Mouse (Mus musculus) heart, postnatal 0 days (tissue): ENCODE data around the gene Pkig. TPM values are rescaled to one million over a fixed set of nuclear protein-coding genes. Genes with fewer than 3 reads are reported as not detected.

Experiments
- ATAC-seq: fragments of 200-750 bp; cut with Nextera tagmentation; 2 replicates; pipeline ENCODE4 v1.8.0; 2017; ENCODE audit warnings: low read depth, moderate number of reproducible peaks, moderate library complexity; ENCODE audit not compliant: insufficient read depth
- DNase-seq: peaks from one replicate; pipeline ENCODE4 v3.0.0-alpha.2; 2016; ENCODE audit warnings: low spot score
- H3K27ac ChIP-seq: fragments of 300-500 bp; sonication (generic); 2 replicates; pipeline ENCODE4 v1.5.1; 2014; ENCODE audit warnings: low read depth, mild to moderate bottlenecking
- H3K27me3 ChIP-seq: fragments of 300-500 bp; sonication (generic); 2 replicates; pipeline ENCODE4 v1.6.1; 2014; ENCODE audit warnings: low read length, mixed read lengths; ENCODE audit not compliant: control insufficient read depth, insufficient read depth
- H3K36me3 ChIP-seq: fragments of 300-500 bp; sonication (generic); replicated peaks from 2 replicates; pipeline ENCODE4 v1.6.1; 2014; ENCODE audit warnings: low read length, mixed read lengths; ENCODE audit not compliant: control insufficient read depth, insufficient read depth
- H3K4me1 ChIP-seq: fragments of 300-500 bp; sonication (generic); 2 replicates; pipeline ENCODE4 v1.6.1; 2014; ENCODE audit warnings: antibody characterized with exemption; ENCODE audit not compliant: control insufficient read depth, insufficient read depth
- H3K4me2 ChIP-seq: fragments of 300-500 bp; sonication (generic); 2 replicates; pipeline ENCODE4 v1.6.1; 2014; ENCODE audit warnings: low read depth, mild to moderate bottlenecking, low read length, moderate library complexity
- H3K4me3 ChIP-seq: fragments of 300-500 bp; sonication (generic); 2 replicates; pipeline ENCODE4 v1.5.1; 2014; ENCODE audit warnings: low read depth, low read length
- H3K9ac ChIP-seq: fragments of 300-500 bp; sonication (generic); replicated peaks from 2 replicates; pipeline ENCODE4 v1.6.1; 2014; ENCODE audit warnings: low read depth, low read length, mixed read lengths
- H3K9me3 ChIP-seq: fragments of 300-500 bp; sonication (generic); replicated peaks from 2 replicates; pipeline ENCODE4 v1.6.1; 2016; ENCODE audit warnings: low read length; ENCODE audit not compliant: control insufficient read depth
- CTCF ChIP-seq: IDR thresholded peaks from 2 replicates; pipeline ENCODE4 v1.5.1; 2016; ENCODE audit warnings: antibody characterized with exemption, control low read depth, low read depth
- EP300 ChIP-seq: IDR thresholded peaks from 2 replicates; pipeline ENCODE4 v1.6.1; 2016; ENCODE audit warnings: antibody characterized with exemption, low read depth
- whole genome bisulfite sequencing: fragments of 180-500 bp; shearing (Covaris S2); extraction: QIAGEN DNeasy Blood & Tissue Kit; methylation state at CpG from one replicate; pipeline ENCODE4 v1.1.7; 2014; 5-methylcytosine and 5-hydroxymethylcytosine counted together
- polyA plus RNA-seq: library from polyadenylated mRNA; unstranded; fragments of >200 nt; fragmentation: Nextera tagmentation; extraction: Ambion mirVana; gene quantifications from 2 replicates; pipeline ENCODE4 v1.2.1, GENCODE M21; 2015
- total RNA-seq: library from RNA; depleted of rRNA; stranded (reverse); fragments of >200 nt; gene quantifications from 2 replicates; pipeline ENCODE4 v1.2.3, GENCODE M21; 2014; ENCODE audit warnings: low replicate concordance

The Pkig gene
- total and polyA plus RNA-seq, 2 experiments from 2014 or later, result 363 to 495 TPM

GRCm38 (mm10) chr2:163732021-163732420, 73.8 kb downstream of the Pkig start:
- H3K9me3 ChIP-seq, result no peaks in the 10 kb centered on the region
- no peak overlapping the region for H3K4me3 ChIP-seq
- no peak overlapping the region for H3K9ac ChIP-seq
- DNase-seq (no peak), ATAC-seq (no peak)
- TF ChIP-seq EP300 (no peak), CTCF (no peak)
- WGBS, result 77% methylated on average over 11 of the region's 11 CpGs
- no peak overlapping the region; the same call in 1 of the 2 replicates for H3K27ac ChIP-seq
- H3K27me3 ChIP-seq, result no peaks in the 10 kb centered on the region
- H3K4me2 ChIP-seq, result no peak overlapping the region
- H3K36me3 ChIP-seq, result peaks cover 32% of the 10 kb centered on the region
- H3K4me1 ChIP-seq, result peaks cover 17% of the 10 kb centered on the region

- Histone ChIP-seq H3K27me3 (no peaks in the 10 kb centered on the region), H3K4me1 (peaks cover 17% of the 10 kb centered on the region), H3K9me3 (no peaks in the 10 kb centered on the region), H3K4me3 (no peak overlapping the region), H3K4me2 (no peak overlapping the region), H3K36me3 (peaks cover 15% of the 10 kb centered on the region), H3K9ac (no peak overlapping the region), H3K27ac (no peak overlapping the region)
- no peak for DNase-seq
- no peak for TF ChIP-seq EP300
- TF ChIP-seq CTCF, result no peak
- ATAC-seq, result no peak
- 60% methylated on average over 9 of the region's 9 CpGs for WGBS
These were observed 77.0 kb downstream of the Pkig start for GRCm38 (mm10) chr2:163735163-163735562.

- Histone ChIP-seq H3K9me3 (no peaks in the 10 kb centered on the region), H3K4me3 (no peak overlapping the region), H3K4me2 (no peak overlapping the region), H3K9ac (no peak overlapping the region), H3K4me1 (peaks cover 16% of the 10 kb centered on the region), H3K27ac (no peak overlapping the region), H3K36me3 (peaks cover 7% of the 10 kb centered on the region; the same call in 1 of the 2 replicates), H3K27me3 (no peaks in the 10 kb centered on the region)
- TF ChIP-seq EP300 (peak; percentile 51), CTCF (no peak)
- peak; percentile 86 for ATAC-seq
- WGBS, result 27% methylated on average over 6 of the region's 6 CpGs
- peak; percentile 89 for DNase-seq
These were observed 77.8 kb downstream of the Pkig start for GRCm38 (mm10) chr2:163735980-163736379.

- no peak for ATAC-seq
- no peaks in the 10 kb centered on the region for H3K9me3 ChIP-seq
- no peak overlapping the region for H3K4me3 ChIP-seq
- H3K36me3 ChIP-seq, result no peaks in the 10 kb centered on the region
- no peak overlapping the region for H3K9ac ChIP-seq
- H3K27ac ChIP-seq, result no peak overlapping the region
- no peaks in the 10 kb centered on the region for H3K27me3 ChIP-seq
- H3K4me1 ChIP-seq, result peaks cover 4% of the 10 kb centered on the region; the same call in 1 of the 2 replicates
- no peak overlapping the region for H3K4me2 ChIP-seq
- no peak for DNase-seq
- TF ChIP-seq CTCF (no peak), EP300 (no peak)
- WGBS, result 78% methylated on average over 5 of the region's 5 CpGs
These were observed 84.5 kb downstream of the Pkig start for GRCm38 (mm10) chr2:163742656-163743055.

- H3K9ac ChIP-seq, result no peak overlapping the region
- no peaks in the 10 kb centered on the region for H3K36me3 ChIP-seq
- peaks cover 4% of the 10 kb centered on the region; the same call in 1 of the 2 replicates for H3K4me1 ChIP-seq
- ATAC-seq, result no peak
- H3K27me3 ChIP-seq, result peaks cover 6% of the 10 kb centered on the region
- no peak overlapping the region for H3K4me2 ChIP-seq
- WGBS, result 54% methylated on average over 6 of the region's 6 CpGs
- no peaks in the 10 kb centered on the region for H3K9me3 ChIP-seq
- no peak overlapping the region for H3K27ac ChIP-seq
- no peak overlapping the region for H3K4me3 ChIP-seq
- DNase-seq, result no peak
- TF ChIP-seq EP300, result no peak
- TF ChIP-seq CTCF, result no peak
These were observed 85.2 kb downstream of the Pkig start for GRCm38 (mm10) chr2:163743357-163743756.

GRCm38 (mm10) chr2:163744801-163745570, 86.8 kb downstream of the Pkig start:
- Histone ChIP-seq H3K27ac (peak overlapping the region; percentile 39; the same call in 1 of the 2 replicates), H3K4me3 (no peak overlapping the region), H3K27me3 (peaks cover 17% of the 10 kb centered on the region), H3K9me3 (no peaks in the 10 kb centered on the region), H3K9ac (no peak overlapping the region), H3K4me2 (no peak overlapping the region), H3K36me3 (no peaks in the 10 kb centered on the region), H3K4me1 (peaks cover 11% of the 10 kb centered on the region)
- DNase-seq (no peak), ATAC-seq (no peak)
- 76% methylated on average over 10 of the region's 10 CpGs for WGBS
- TF ChIP-seq EP300 (no peak), CTCF (no peak)
